Mouse (Mus musculus): ENCODE results near the gene Rep15.

Rep15 gene

GRCm38 (mm10) chr6:147032303-147032925 is at the start of gene Rep15:
Gene Rep15, plus strand, starts transcription at chr6:147032584.
- DNase-seq (ENCODE audit: low spot score in 2 of 2), result no peak

- no peak for DNase-seq (ENCODE audit: low spot score in 2 of 2)
These were observed 47.8 kb upstream of the Rep15 start for GRCm38 (mm10) chr6:146984569-146984968.

- DNase-seq (ENCODE audit: low spot score in 2 of 2), result peak in 1 of 2 experiments; percentile 18
These were observed 38.1 kb upstream of the Rep15 start for GRCm38 (mm10) chr6:146994236-146994635.

- DNase-seq (ENCODE audit: low spot score in 2 of 2), result no peak
These were observed 37.0 kb upstream of the Rep15 start for GRCm38 (mm10) chr6:146995391-146995790.

- DNase-seq (ENCODE audit: low spot score in 2 of 2), result no peak
These were observed 36.5 kb upstream of the Rep15 start for GRCm38 (mm10) chr6:146995878-146996277.

GRCm38 (mm10) chr6:146997006-146997405 is 35.4 kb upstream of the Rep15 start:
- no peak for DNase-seq (ENCODE audit: low spot score in 2 of 2)

GRCm38 (mm10) chr6:146998710-146999109 is 33.7 kb upstream of the Rep15 start:
- DNase-seq (ENCODE audit: low spot score in 2 of 2), result no peak

- no peak for DNase-seq (ENCODE audit: low spot score in 2 of 2)
These were observed 33.1 kb upstream of the Rep15 start for GRCm38 (mm10) chr6:146999302-146999701.

- no peak for DNase-seq (ENCODE audit: low spot score in 2 of 2)
These were observed 32.6 kb upstream of the Rep15 start for GRCm38 (mm10) chr6:146999755-147000154.

GRCm38 (mm10) chr6:147008148-147008547 is 24.2 kb upstream of the Rep15 start:
- DNase-seq (ENCODE audit: low spot score in 2 of 2), result peak in 1 of 2 experiments; percentile 38

GRCm38 (mm10) chr6:147010358-147010757 is 22.0 kb upstream of the Rep15 start:
- no peak for DNase-seq (ENCODE audit: low spot score in 2 of 2)

GRCm38 (mm10) chr6:147010811-147011520 is 21.4 kb upstream of the Rep15 start:
- no peak for DNase-seq (ENCODE audit: low spot score in 2 of 2)

GRCm38 (mm10) chr6:147011555-147011954 is 20.8 kb upstream of the Rep15 start:
- DNase-seq (ENCODE audit: low spot score in 2 of 2), result no peak

GRCm38 (mm10) chr6:147011977-147012376 is 20.4 kb upstream of the Rep15 start:
- DNase-seq (ENCODE audit: low spot score in 2 of 2), result no peak

- no peak for DNase-seq (ENCODE audit: low spot score in 2 of 2)
These were observed 18.8 kb upstream of the Rep15 start for GRCm38 (mm10) chr6:147013546-147013945.

GRCm38 (mm10) chr6:147017906-147018305 is 14.5 kb upstream of the Rep15 start:
- DNase-seq (ENCODE audit: low spot score in 2 of 2), result no peak

- DNase-seq (ENCODE audit: low spot score in 2 of 2), result no peak
These were observed 14.0 kb upstream of the Rep15 start for GRCm38 (mm10) chr6:147018364-147018763.

- DNase-seq (ENCODE audit: low spot score in 2 of 2), result no peak
These were observed 11.2 kb upstream of the Rep15 start for GRCm38 (mm10) chr6:147021181-147021580.

GRCm38 (mm10) chr6:147022375-147023132 is 9.8 kb upstream of the Rep15 start:
- no peak for DNase-seq (ENCODE audit: low spot score in 2 of 2)

- no peak for DNase-seq (ENCODE audit: low spot score in 2 of 2)
These were observed 9.3 kb upstream of the Rep15 start for GRCm38 (mm10) chr6:147023133-147023395.

GRCm38 (mm10) chr6:147023568-147023967 is 8.8 kb upstream of the Rep15 start:
- no peak for DNase-seq (ENCODE audit: low spot score in 2 of 2)

- DNase-seq (ENCODE audit: low spot score in 2 of 2), result no peak
These were observed 7.6 kb upstream of the Rep15 start for GRCm38 (mm10) chr6:147024761-147025160.

GRCm38 (mm10) chr6:147028396-147028795 is 4.0 kb upstream of the Rep15 start:
- DNase-seq (ENCODE audit: low spot score in 2 of 2), result no peak

All from natural killer cell, adult 2 months (primary cell).